In genomic region chr4:115000429-115000795, GRCm38 (mm10) we compare ENCODE assay signal across 8 mouse cellular contexts. TPM values are rescaled to one million over a fixed set of nuclear protein-coding genes. Genes with fewer than 3 reads are reported as not detected.
DNase-seq lines count a peak whose midpoint lies in the region; ATAC-seq and TF ChIP-seq lines count a peak whose summit lies in the region.

No protein-coding gene starts in this region.

- H3K4me3 ChIP-seq in heart, embryonic 13.5 days: peak overlapping the region; percentile 71
- H3K4me3 ChIP-seq in heart, postnatal 0 days (ENCODE audit: low read depth, low read length): peak overlapping the region; percentile 77
- H3K4me3 ChIP-seq in megakaryocyte, embryonic 14.5 days (replicated peaks): peak overlapping the region; percentile 95

- no peak for DNase-seq in heart, postnatal 14 days
- DNase-seq in NIH3T3 (ENCODE audit: low read depth): peak; percentile 63
- DNase-seq in heart, postnatal 0 days (ENCODE audit: low spot score): peak; percentile 19
- DNase-seq in layer of hippocampus, postnatal 14 days (ENCODE audit: low spot score in 2 of 2): no peak
- no peak for DNase-seq in right cerebral cortex, adult 18-20 months
- DNase-seq in left cerebral cortex, postnatal 14 days (ENCODE audit: low spot score in 2 of 2): no peak

- TF ChIP-seq EP300 in heart, postnatal 0 days (IDR thresholded peaks at IDR 0.05; ENCODE audit: low read depth): no peak

- intact Hi-C loops in heart, postnatal 14 days (cut with DNase I): no loop called here
- intact Hi-C loops in left cerebral cortex, postnatal 14 days (cut with DNase I): no loop called here

- ATAC-seq in heart, embryonic 13.5 days (ENCODE audit: extremely low read depth, insufficient number of reproducible peaks, low FRiP score, low TSS enrichment): no peak
- no peak for ATAC-seq in heart, postnatal 0 days (ENCODE audit: insufficient read depth, low read depth)

- H3K27ac ChIP-seq in heart, embryonic 13.5 days (replicated peaks): peak overlapping the region; percentile 81
- peak overlapping the region; percentile 60 for H3K27ac ChIP-seq in heart, postnatal 0 days (ENCODE audit: low read depth)

- WGBS in heart, embryonic 13.5 days: 0% methylated on average over 8 of the region's 8 CpGs
- WGBS in heart, postnatal 0 days: under 1% methylated on average over 8 of the region's 8 CpGs

- TF ChIP-seq CTCF in heart, postnatal 0 days (IDR thresholded peaks at IDR 0.05; ENCODE audit: low read depth): no peak

- peak overlapping the region; percentile 79 for H3K4me2 ChIP-seq in heart, embryonic 13.5 days
- peak overlapping the region; percentile 85 for H3K4me2 ChIP-seq in heart, postnatal 0 days (ENCODE audit: low read depth, low read length)

- H3K36me3 ChIP-seq in heart, embryonic 13.5 days: peaks cover 22% of the 10 kb centered on the region
- H3K36me3 ChIP-seq in heart, postnatal 0 days (replicated peaks; ENCODE audit: control insufficient read depth, insufficient read depth, low read length): peaks cover 20% of the 10 kb centered on the region
- peaks cover 26% of the 10 kb centered on the region for H3K36me3 ChIP-seq in megakaryocyte, embryonic 14.5 days (replicated peaks; ENCODE audit: low read length)

- H3K9ac ChIP-seq in heart, embryonic 13.5 days: peak overlapping the region; percentile 82
- peak overlapping the region; percentile 64 for H3K9ac ChIP-seq in heart, postnatal 0 days (replicated peaks; ENCODE audit: low read depth, low read length)

- H3K9me3 ChIP-seq in heart, embryonic 13.5 days: no peaks in the 10 kb centered on the region
- no peaks in the 10 kb centered on the region for H3K9me3 ChIP-seq in heart, postnatal 0 days (replicated peaks; ENCODE audit: control insufficient read depth, low read length)
- H3K9me3 ChIP-seq in megakaryocyte, embryonic 14.5 days: no peaks in the 10 kb centered on the region

- no peaks in the 10 kb centered on the region for H3K27me3 ChIP-seq in heart, embryonic 13.5 days (replicated peaks)
- H3K27me3 ChIP-seq in heart, postnatal 0 days (ENCODE audit: control insufficient read depth, insufficient read depth, low read length): no peaks in the 10 kb centered on the region
- no peaks in the 10 kb centered on the region for H3K27me3 ChIP-seq in megakaryocyte, embryonic 14.5 days (replicated peaks)

- H3K4me1 ChIP-seq in heart, embryonic 13.5 days: peaks cover 24% of the 10 kb centered on the region
- H3K4me1 ChIP-seq in heart, postnatal 0 days (ENCODE audit: control insufficient read depth, insufficient read depth): peaks cover 12% of the 10 kb centered on the region
- peaks cover 44% of the 10 kb centered on the region for H3K4me1 ChIP-seq in megakaryocyte, embryonic 14.5 days

RNA-seq across cellular contexts. Expression of gene Stil, which starts 0.5 kb away (rescaled TPM):
- polyA plus RNA-seq in heart, embryonic 13.5 days (2015; fragmentation: Nextera tagmentation; extraction: Ambion mirVana): 7.8 and 8.7 TPM in 2 replicates
- total RNA-seq in heart, postnatal 14 days (2021): 1 to 10 TPM in 1 of 2 experiments, under 1 TPM in 1; 0.67 to 1.5 TPM
- 6.1 and 10.0 TPM in 2 replicates for total RNA-seq in heart, postnatal 0 days (2014; rRNA removed; ENCODE audit: low replicate concordance)
- polyA plus RNA-seq in heart, postnatal 0 days (2015; fragmentation: Nextera tagmentation; extraction: Ambion mirVana): 1.7 and 2.0 TPM in 2 replicates
- 0.72 TPM in 1 of 2 replicates, not detected in the other for polyA plus RNA-seq in megakaryocyte, embryonic 14.5 days (2012; ENCODE audit: insufficient read depth, low replicate concordance)
- under 1 TPM; 0.78 to 0.98 TPM for total RNA-seq in layer of hippocampus, postnatal 14 days (2021)
- total RNA-seq in left cerebral cortex, postnatal 14 days (2021): under 1 TPM; 0.40 to 0.57 TPM

RNA-seq across cellular contexts. Expression of gene Cmpk1, which starts 13.4 kb away (rescaled TPM):
- polyA plus RNA-seq in heart, embryonic 13.5 days (2015; fragmentation: Nextera tagmentation; extraction: Ambion mirVana): 57.4 TPM in 2 replicates
- 10 to 100 TPM; 43.7 to 46.9 TPM for total RNA-seq in heart, postnatal 14 days (2021)
- 25.0 and 27.4 TPM in 2 replicates for total RNA-seq in heart, postnatal 0 days (2014; rRNA removed; ENCODE audit: low replicate concordance)
- 54.9 and 66.8 TPM in 2 replicates for polyA plus RNA-seq in heart, postnatal 0 days (2015; fragmentation: Nextera tagmentation; extraction: Ambion mirVana)
- 12.8 and 37.9 TPM in 2 replicates for polyA plus RNA-seq in megakaryocyte, embryonic 14.5 days (2012; ENCODE audit: insufficient read depth, low replicate concordance)
- total RNA-seq in layer of hippocampus, postnatal 14 days (2021): 100 to 1,000 TPM; 101 to 104 TPM
- total RNA-seq in left cerebral cortex, postnatal 14 days (2021): 100 to 1,000 TPM; 115 to 122 TPM

RNA-seq across cellular contexts. Expression of gene Tal1, which starts 55.8 kb away (rescaled TPM):
- polyA plus RNA-seq in heart, embryonic 13.5 days (2015; fragmentation: Nextera tagmentation; extraction: Ambion mirVana): 5.4 and 8.4 TPM in 2 replicates
- 1 to 10 TPM; 4.9 to 6.3 TPM for total RNA-seq in heart, postnatal 14 days (2021)
- total RNA-seq in heart, postnatal 0 days (2014; rRNA removed; ENCODE audit: low replicate concordance): 10.1 and 10.7 TPM in 2 replicates
- 0.78 and 0.80 TPM in 2 replicates for polyA plus RNA-seq in heart, postnatal 0 days (2015; fragmentation: Nextera tagmentation; extraction: Ambion mirVana)
- polyA plus RNA-seq in megakaryocyte, embryonic 14.5 days (2012; ENCODE audit: insufficient read depth, low replicate concordance): 106 and 219 TPM in 2 replicates
- total RNA-seq in layer of hippocampus, postnatal 14 days (2021): 1 to 10 TPM; 2.3 to 2.4 TPM
- 1 to 10 TPM; 2.3 to 2.7 TPM for total RNA-seq in left cerebral cortex, postnatal 14 days (2021)

Comparison
In these comparisons a context has a peak if more than half of its experiments do, and no peak if none do; other contexts are left out.
1. DNase-seq: peak in NIH3T3 (single experiment) and heart, postnatal 0 days (single experiment); none in heart, postnatal 14 days (0 of 2), layer of hippocampus, postnatal 14 days (0 of 2), right cerebral cortex, adult 18-20 months (single experiment) and left cerebral cortex, postnatal 14 days (0 of 2).
2. Peak in every context shown above with its lines, with median percentiles within 50 percentile points of each other: H3K4me3 ChIP-seq.